Mouse (Mus musculus) right cerebral cortex, adult 2 months (tissue): ENCODE measurements around the gene Spag4.
"Not testable (repeated sequence)": the region's sequence is repeated elsewhere in the genome, so short reads cannot be mapped to it uniquely, and the experiment has no call there.

Experiments
- DNase-seq, 2 experiments: peaks; one replicate each; pipeline ENCODE4 v3.0.0; 2021 to 2022; ENCODE audit warnings: low spot score in 2 of 2

The Spag4 gene

GRCm38 (mm10) chr2:156110627-156111357 is 45.8 kb downstream of the Spag4 start:
- DNase-seq: peak; percentile 35 to 47

DNA sequence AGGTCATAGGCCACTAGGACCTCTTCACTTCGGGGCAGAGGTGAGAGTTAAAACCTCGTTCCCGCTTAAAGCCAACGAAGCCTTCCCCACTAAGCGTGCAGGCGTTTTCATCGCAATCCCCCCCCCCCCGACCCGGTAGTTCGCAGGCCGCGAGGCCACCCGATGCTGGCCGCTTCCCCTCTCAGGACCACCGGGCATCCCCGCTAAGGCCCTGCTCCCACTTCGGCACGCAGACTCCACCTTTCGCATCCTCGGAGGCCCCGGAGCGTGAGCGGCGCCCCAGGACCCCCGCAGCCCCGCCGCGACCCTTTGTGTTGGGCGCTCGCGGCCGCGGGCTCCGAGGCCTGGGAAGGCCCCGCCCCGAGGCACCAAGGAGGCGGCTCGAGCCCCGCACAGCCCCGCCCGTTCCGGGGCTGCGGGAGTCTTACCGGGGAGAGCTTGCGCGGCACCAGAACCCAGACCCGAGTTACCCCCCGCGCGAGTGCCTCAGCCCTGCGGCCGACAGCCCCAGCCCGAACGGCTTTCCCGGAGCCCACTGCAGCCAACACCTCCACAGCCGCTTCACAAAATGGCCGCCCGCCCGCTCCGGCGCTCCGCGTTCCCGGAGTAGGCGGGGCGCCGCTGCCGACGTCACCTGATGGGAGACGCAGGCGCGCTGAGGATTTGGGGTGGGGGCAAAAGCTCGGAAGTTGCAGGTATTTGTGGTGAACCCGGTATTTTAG is 46.5 kb downstream of the Spag4 start, which contains the start of the genes Cpne1 and Rbm12:
Gene Cpne1, minus strand, starts transcription at position 608 of the 722 bp plus-strand sequence.
Gene Rbm12, minus strand, starts transcription at position 621 of the 722 bp plus-strand sequence.
- peak; percentile 89 to 92 for DNase-seq

- DNase-seq: not testable (repeated sequence)
These were observed 47.1 kb downstream of the Spag4 start for GRCm38 (mm10) chr2:156112080-156112423.

DNA sequence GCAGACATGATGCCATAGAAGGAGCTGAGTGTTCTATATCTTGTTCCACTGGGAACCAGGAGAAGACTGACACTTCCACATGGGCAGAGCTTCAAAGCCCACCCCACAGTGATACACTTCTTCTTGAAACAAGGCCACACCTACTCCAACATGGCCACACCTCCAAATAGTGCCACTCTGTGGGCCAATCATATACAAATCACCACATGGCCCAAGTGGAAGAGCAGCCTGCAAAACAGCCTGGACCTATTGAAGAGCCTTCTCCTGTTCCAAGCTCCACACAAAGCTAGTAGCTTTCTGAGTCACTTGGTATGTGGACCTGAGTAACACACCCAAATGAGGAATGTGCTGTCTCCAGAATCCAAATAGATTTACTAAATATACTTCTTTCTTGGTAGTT is 54.6 kb downstream of the Spag4 start:
- no peak for DNase-seq
